Mouse (Mus musculus): ENCODE measurements around the gene Olfr166. TPM values are rescaled to one million over a fixed set of nuclear protein-coding genes. Genes with fewer than 3 reads are reported as not detected.
"Not testable (repeated sequence)": the region's sequence is repeated elsewhere in the genome, so short reads cannot be mapped to it uniquely, and the experiment has no call there.

Gene Olfr166
- not detected in 2 replicates for polyA plus RNA-seq (2011; ENCODE audit: insufficient read length, low read depth, missing spikeins)

GRCm38 (mm10) chr16:19483394-19483793, at the start of gene Olfr166:
Olfr166 (plus strand) TSS chr16:19483694.
- no peak within 1 kb of the TSS for H3K27ac ChIP-seq (ENCODE audit: insufficient read depth, low read length)

DNA sequence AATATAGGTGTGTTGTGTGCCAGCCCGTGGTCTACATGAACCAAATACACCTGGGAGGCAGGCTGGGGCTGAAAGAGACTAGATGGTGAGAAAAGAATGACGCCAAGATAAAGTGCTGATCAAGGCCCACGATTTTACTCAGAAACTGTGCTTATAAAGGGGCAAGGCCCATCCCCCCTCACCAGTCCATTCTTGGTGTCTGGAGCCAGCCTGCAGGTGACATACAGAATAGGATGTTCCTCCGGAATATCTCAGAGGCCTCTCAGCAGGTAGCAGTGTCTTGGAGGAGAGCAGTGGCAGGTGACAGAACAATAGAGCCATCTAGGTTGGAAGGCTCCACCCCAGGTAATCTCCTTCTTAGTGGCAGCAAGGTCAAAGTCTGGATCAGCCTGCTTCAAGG, 24.8 kb upstream of the Olfr166 start:
- not testable (repeated sequence) for H3K27ac ChIP-seq (ENCODE audit: insufficient read depth, low read length); H3K4me3 ChIP-seq (ENCODE audit: insufficient read depth, low read length); H3K4me1 ChIP-seq (ENCODE audit: control insufficient read depth, insufficient read depth, low read length)

More at GRCm38 (mm10) chr16:19483394-19483793, at the start of gene Olfr166:
- H3K4me1 ChIP-seq (ENCODE audit: control insufficient read depth, insufficient read depth, low read length), result no peaks in the 10 kb centered on the region
- H3K4me3 ChIP-seq (ENCODE audit: insufficient read depth, low read length), result no peak within 1 kb of the TSS
- no peak for TF ChIP-seq CTCF (IDR thresholded peaks at IDR 0.05; ENCODE audit: borderline replicate concordance, insufficient read depth, low read length)
- TF ChIP-seq POLR2A (IDR thresholded peaks at IDR 0.05; ENCODE audit: low read depth, low read length), result no peak

- Histone ChIP-seq H3K4me3 (ENCODE audit: insufficient read depth, low read length) (no peak overlapping the region), H3K4me1 (ENCODE audit: control insufficient read depth, insufficient read depth, low read length) (no peaks in the 10 kb centered on the region), H3K27ac (ENCODE audit: insufficient read depth, low read length) (no peak overlapping the region)
- TF ChIP-seq CTCF (IDR thresholded peaks at IDR 0.05; ENCODE audit: borderline replicate concordance, insufficient read depth, low read length) (no peak), POLR2A (IDR thresholded peaks at IDR 0.05; ENCODE audit: low read depth, low read length) (no peak)
Measured at GRCm38 (mm10) chr16:19464365-19464764, 19.1 kb upstream of the Olfr166 start.

- Histone ChIP-seq H3K4me3 (ENCODE audit: insufficient read depth, low read length) (no peak within 1 kb of the TSS), H3K4me1 (ENCODE audit: control insufficient read depth, insufficient read depth, low read length) (no peaks in the 10 kb centered on the region), H3K27ac (ENCODE audit: insufficient read depth, low read length) (no peak within 1 kb of the TSS)
- TF ChIP-seq POLR2A (IDR thresholded peaks at IDR 0.05; ENCODE audit: low read depth, low read length), result no peak
- no peak for TF ChIP-seq CTCF (IDR thresholded peaks at IDR 0.05; ENCODE audit: borderline replicate concordance, insufficient read depth, low read length)
Measured at GRCm38 (mm10) chr16:19522166-19522565, 38.7 kb downstream of the Olfr166 start, which contains the start of gene Olfr167. Olfr167 (minus strand) TSS chr16:19522266.

DNA sequence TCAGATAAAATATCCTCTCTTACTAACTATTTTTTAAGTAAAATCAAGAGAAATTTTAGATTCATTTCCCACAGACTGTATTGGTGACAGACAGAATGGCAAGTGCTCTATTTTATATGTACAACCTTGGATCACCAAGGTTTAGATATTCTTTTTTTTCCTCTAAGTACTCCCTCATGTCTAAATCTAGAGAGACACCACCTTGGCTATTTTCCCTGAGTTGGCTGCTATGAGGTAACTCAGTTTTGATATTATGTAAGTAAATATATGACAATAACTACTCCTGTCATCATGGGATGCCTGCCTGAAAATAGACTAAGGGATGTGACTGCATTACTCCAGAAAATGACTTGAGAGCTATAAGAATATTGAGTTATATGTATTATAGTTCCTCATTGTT, 52.0 kb downstream of the Olfr166 start, which contains the start of gene Olfr168:
Gene Olfr168 (minus strand): TSS at position 101 of the 400 bp plus-strand sequence.
- H3K4me1 ChIP-seq (ENCODE audit: control insufficient read depth, insufficient read depth, low read length), result no peaks in the 10 kb centered on the region
- H3K4me3 ChIP-seq (ENCODE audit: insufficient read depth, low read length), result no peak within 1 kb of the TSS
- no peak within 1 kb of the TSS for H3K27ac ChIP-seq (ENCODE audit: insufficient read depth, low read length)
- TF ChIP-seq CTCF (IDR thresholded peaks at IDR 0.05; ENCODE audit: borderline replicate concordance, insufficient read depth, low read length) (no peak), POLR2A (IDR thresholded peaks at IDR 0.05; ENCODE audit: low read depth, low read length) (no peak)

Other genes starting within 250 kb of the Olfr166 start
- gene Olfr164, start 169.6 kb upstream of the Olfr166 start, polyA plus RNA-seq (2011; ENCODE audit: insufficient read length, low read depth, missing spikeins), result not detected in 2 replicates
- not detected in 2 replicates for gene Olfr165, start 60.6 kb upstream of the Olfr166 start, polyA plus RNA-seq (2011; ENCODE audit: insufficient read length, low read depth, missing spikeins)
- not detected in 2 replicates for gene Olfr167, start 38.6 kb downstream of the Olfr166 start, polyA plus RNA-seq (2011; ENCODE audit: insufficient read length, low read depth, missing spikeins)
- gene Olfr168, start 51.9 kb downstream of the Olfr166 start, polyA plus RNA-seq (2011; ENCODE audit: insufficient read length, low read depth, missing spikeins), result not detected in 2 replicates
- not detected in 2 replicates for gene Olfr169, start 88.1 kb downstream of the Olfr166 start, polyA plus RNA-seq (2011; ENCODE audit: insufficient read length, low read depth, missing spikeins)
- not detected in 2 replicates for gene Olfr170, start 128.2 kb downstream of the Olfr166 start, polyA plus RNA-seq (2011; ENCODE audit: insufficient read length, low read depth, missing spikeins)
- not detected in 2 replicates for gene Olfr171, start 146.2 kb downstream of the Olfr166 start, polyA plus RNA-seq (2011; ENCODE audit: insufficient read length, low read depth, missing spikeins)
- gene Lamp3, start 222.7 kb downstream of the Olfr166 start, polyA plus RNA-seq (2011; ENCODE audit: insufficient read length, low read depth, missing spikeins), result not detected in 2 replicates

Measured in embryonic fibroblast, embryonic 13.5 days (primary cell).